13 mouse cellular contexts compared by ENCODE assay signal in genomic region chr11:112545231-112546010, GRCm38 (mm10).
DNase-seq lines count a peak whose midpoint lies in the region; ATAC-seq lines count a peak whose summit lies in the region.
"Had no signal": no experiment of that assay in that cellular context is flagged by ENCODE, and none has a peak within 500 bp of the region (broad histone marks: within the 10 kb centered on the region; RNA-seq: fewer than 3 reads in every experiment).

No protein-coding gene starts in this region.

- DNase-seq in gastrocnemius, postnatal 10 days = peak; percentile 10
- DNase-seq in gastrocnemius, adult 18-20 months (ENCODE audit: low spot score) = no peak
- peak; percentile 9 for DNase-seq in lung, postnatal 10 days
- DNase-seq in lung, postnatal 25 days (ENCODE audit: low spot score) = no peak
- peak; percentile 71 for DNase-seq in embryo, embryonic 10.5 days (ENCODE audit: low spot score)
- DNase-seq in retina, embryonic 14.5 days (ENCODE audit: low spot score) = peak; percentile 34
- DNase-seq in liver = no peak
- DNase-seq: cerebellum, adult 18-20 months; lung, adult 2 months; right cerebral cortex, postnatal 25 days; thymus, postnatal 4 days had no signal

- no peak for ATAC-seq in CD4-positive, CD25-positive, alpha-beta regulatory T cell, adult 4 months
- ATAC-seq: intestine, embryonic 15.5 days had no signal

Comparison
In these comparisons a context has a peak if more than half of its experiments do, and no peak if none do; other contexts are left out.
1. DNase-seq: peak in gastrocnemius, postnatal 10 days (single experiment), lung, postnatal 10 days (single experiment), embryo, embryonic 10.5 days (single experiment) and retina, embryonic 14.5 days (single experiment); none in gastrocnemius, adult 18-20 months (single experiment), lung, postnatal 25 days (single experiment) and liver (single experiment).